Mouse (Mus musculus) stomach, embryonic 14.5 days (tissue): ENCODE results near the gene Necab2. TPM values are rescaled to one million over a fixed set of nuclear protein-coding genes. Genes with fewer than 3 reads are reported as not detected.

Experiments
- ATAC-seq: fragments of 200-750 bp; cut with Nextera tagmentation; 2 replicates; pipeline ENCODE4 v1.8.0; 2017; ENCODE audit warnings: low read depth, moderate TSS enrichment; ENCODE audit not compliant: insufficient number of reproducible peaks, insufficient read depth, low FRiP score
- H3K27ac ChIP-seq: fragments of 300-500 bp; sonication (generic); 2 replicates; pipeline ENCODE4 v1.5.1; 2014; ENCODE audit warnings: mild to moderate bottlenecking, low read length, moderate library complexity, mixed read lengths
- H3K27me3 ChIP-seq: fragments of 300-500 bp; sonication (generic); 2 replicates; pipeline ENCODE4 v1.6.1; 2014; ENCODE audit warnings: low read length, control low read depth, mixed read lengths; ENCODE audit not compliant: control insufficient read depth, insufficient read depth
- H3K36me3 ChIP-seq: fragments of 300-500 bp; sonication (generic); 2 replicates; pipeline ENCODE4 v1.6.1; 2014; ENCODE audit warnings: mild to moderate bottlenecking, control low read depth, low read length, moderate library complexity, mixed read lengths; ENCODE audit not compliant: control insufficient read depth, insufficient read depth
- H3K4me1 ChIP-seq: fragments of 300-500 bp; sonication (generic); 2 replicates; pipeline ENCODE4 v1.6.1; 2014; ENCODE audit warnings: low read length, control low read depth, mixed read lengths; ENCODE audit not compliant: control insufficient read depth, insufficient read depth
- H3K4me2 ChIP-seq: fragments of 300-500 bp; sonication (generic); replicated peaks from 2 replicates; pipeline ENCODE4 v1.6.1; 2014; ENCODE audit warnings: low read depth, low read length, control low read depth
- H3K4me3 ChIP-seq: fragments of 300-500 bp; sonication (generic); 2 replicates; pipeline ENCODE4 v1.5.1; 2014; ENCODE audit warnings: low read depth, low read length, control low read depth
- H3K9ac ChIP-seq: fragments of 300-500 bp; sonication (generic); replicated peaks from 2 replicates; pipeline ENCODE4 v1.6.1; 2014; ENCODE audit warnings: low read depth, mild to moderate bottlenecking, control low read depth, low read length, moderate library complexity, mixed read lengths
- H3K9me3 ChIP-seq: fragments of 300-500 bp; sonication (generic); 2 replicates; pipeline ENCODE4 v1.6.1; 2016; ENCODE audit warnings: low read depth, low read length, control low read depth; ENCODE audit not compliant: control insufficient read depth
- WGBS: fragments of 180-500 bp; shearing (Covaris S2); extraction: QIAGEN DNeasy Blood & Tissue Kit; methylation state at CpG from one replicate; pipeline ENCODE4 v1.1.7; 2014; 5-methylcytosine and 5-hydroxymethylcytosine counted together
- polyA plus RNA-seq: library from polyadenylated mRNA; unstranded; fragments of >200 nt; fragmentation: Nextera tagmentation; extraction: Ambion mirVana; gene quantifications from 2 replicates; pipeline ENCODE4 v1.2.1, GENCODE M21; 2014

The Necab2 gene
- polyA plus RNA-seq, 1 experiment from 2014 or later: 1.5 TPM

GRCm38 (mm10) chr8:119449627-119450026 is 3.1 kb downstream of the Necab2 start:
- Histone ChIP-seq H3K9me3 (no peaks in the 10 kb centered on the region), H3K36me3 (no peaks in the 10 kb centered on the region), H3K27me3 (peaks cover 7% of the 10 kb centered on the region; the same call in 1 of the 2 replicates), H3K9ac (no peak overlapping the region), H3K4me2 (no peak overlapping the region), H3K4me3 (no peak overlapping the region), H3K27ac (no peak overlapping the region), H3K4me1 (no peaks in the 10 kb centered on the region)
- ATAC-seq: no peak
- 74% methylated on average over 12 of the region's 12 CpGs for WGBS

- Histone ChIP-seq H3K4me3 (no peak overlapping the region), H3K27ac (no peak overlapping the region), H3K27me3 (peaks cover 7% of the 10 kb centered on the region; the same call in 1 of the 2 replicates), H3K36me3 (no peaks in the 10 kb centered on the region), H3K4me2 (no peak overlapping the region), H3K9me3 (no peaks in the 10 kb centered on the region), H3K9ac (no peak overlapping the region), H3K4me1 (no peaks in the 10 kb centered on the region)
- WGBS: 89% methylated on average over 4 of the region's 4 CpGs
- ATAC-seq: no peak
Observed at GRCm38 (mm10) chr8:119451131-119451530, 4.6 kb downstream of the Necab2 start.

DNA sequence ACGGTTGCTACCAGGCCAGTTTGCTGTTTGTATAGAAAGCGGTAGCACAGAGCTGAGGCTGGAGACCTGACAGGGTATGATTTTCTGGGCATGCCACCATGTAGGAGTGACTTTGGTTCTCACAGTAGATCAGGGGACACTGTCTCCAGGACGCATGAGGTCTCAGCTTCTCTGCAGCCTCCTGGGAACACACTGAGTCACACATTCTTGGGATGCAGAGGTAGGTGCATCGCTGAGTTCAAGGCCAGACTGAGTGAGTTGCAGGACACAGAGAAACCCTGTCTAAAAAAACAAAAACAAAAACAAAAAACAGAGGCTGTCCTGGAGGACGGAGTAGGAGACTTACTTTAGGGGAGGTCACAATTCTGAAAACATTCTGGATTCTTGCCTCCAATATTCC is 6.4 kb downstream of the Necab2 start:
- no peak overlapping the region for H3K4me2 ChIP-seq
- H3K4me1 ChIP-seq: no peaks in the 10 kb centered on the region
- no peaks in the 10 kb centered on the region for H3K36me3 ChIP-seq
- H3K9me3 ChIP-seq: no peaks in the 10 kb centered on the region
- no peak for ATAC-seq
- H3K9ac ChIP-seq: no peak overlapping the region
- no peak overlapping the region for H3K27ac ChIP-seq
- 82% methylated on average over 5 of the region's 5 CpGs for WGBS
- H3K4me3 ChIP-seq: no peak overlapping the region
- H3K27me3 ChIP-seq: no peaks in the 10 kb centered on the region

DNA sequence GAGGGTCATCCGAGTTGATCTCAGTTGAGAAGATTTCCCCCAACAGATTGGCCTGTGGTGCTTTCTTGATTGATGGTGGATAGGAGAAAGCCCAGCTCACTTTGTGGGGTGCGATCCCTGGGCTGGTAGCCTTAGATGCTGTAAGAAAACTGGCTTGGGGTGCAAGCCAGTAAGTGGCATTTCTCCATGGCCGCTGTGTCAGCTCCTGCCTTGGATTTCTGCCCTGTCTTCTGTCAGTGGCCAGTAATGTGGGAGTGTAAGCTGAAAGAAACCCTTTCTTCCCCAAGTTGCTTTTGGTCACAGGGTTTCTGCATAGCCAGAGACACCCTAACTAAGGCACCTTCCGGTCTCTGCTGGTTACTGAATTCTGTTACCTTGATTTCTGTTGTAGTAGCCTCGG is 9.5 kb downstream of the Necab2 start:
- H3K9ac ChIP-seq: no peak overlapping the region
- H3K4me1 ChIP-seq: no peaks in the 10 kb centered on the region
- no peaks in the 10 kb centered on the region for H3K36me3 ChIP-seq
- H3K4me3 ChIP-seq: no peak overlapping the region
- 74% methylated on average over 5 of the region's 5 CpGs for WGBS
- no peak for ATAC-seq
- no peaks in the 10 kb centered on the region for H3K27me3 ChIP-seq
- H3K9me3 ChIP-seq: no peaks in the 10 kb centered on the region
- H3K27ac ChIP-seq: no peak overlapping the region
- no peak overlapping the region for H3K4me2 ChIP-seq

DNA sequence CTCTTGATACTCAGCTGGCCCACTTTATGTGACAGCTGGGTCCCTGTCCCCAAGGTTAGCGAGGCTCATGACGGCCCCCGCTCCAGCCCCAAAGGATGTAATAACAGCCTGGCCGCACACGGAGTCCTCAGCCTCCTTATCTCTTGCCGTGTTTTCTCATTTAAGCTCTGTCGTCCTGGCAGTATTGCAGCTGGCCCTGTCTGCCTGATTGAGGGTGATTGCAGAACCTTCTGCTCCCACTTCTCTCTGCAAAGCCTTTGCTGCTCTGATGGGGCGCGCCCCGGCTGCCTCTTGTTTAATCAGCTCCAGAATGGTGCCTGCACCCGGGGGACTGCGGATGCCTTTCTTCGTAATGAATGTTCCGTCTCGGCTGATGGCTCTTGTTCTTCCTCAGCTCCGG is 13.2 kb downstream of the Necab2 start:
- Histone ChIP-seq H3K4me3 (no peak overlapping the region), H3K9ac (no peak overlapping the region), H3K27me3 (no peaks in the 10 kb centered on the region), H3K36me3 (no peaks in the 10 kb centered on the region), H3K9me3 (no peaks in the 10 kb centered on the region), H3K27ac (no peak overlapping the region), H3K4me1 (no peaks in the 10 kb centered on the region), H3K4me2 (no peak overlapping the region)
- WGBS: 32% methylated on average over 16 of the region's 16 CpGs
- no peak for ATAC-seq

DNA sequence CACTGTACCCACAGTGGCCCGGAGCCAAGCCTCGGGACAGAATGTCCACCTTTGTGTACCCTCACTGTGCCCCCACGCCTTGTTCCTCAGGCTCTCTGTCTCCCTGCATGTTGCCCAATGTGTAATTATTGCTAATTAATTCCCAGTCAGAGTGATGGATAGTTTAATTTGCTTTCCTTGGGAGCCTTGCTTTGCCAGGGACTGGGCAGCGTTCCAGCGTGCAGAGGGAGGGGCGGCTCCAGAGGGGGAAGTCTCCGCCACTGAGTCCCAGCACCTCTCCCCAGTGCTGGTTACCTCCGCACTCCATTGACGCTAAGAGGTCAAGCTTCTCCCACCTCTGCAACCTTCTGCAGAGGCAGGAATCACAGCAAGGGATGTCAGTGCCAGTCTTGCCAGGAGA is 14.8 kb downstream of the Necab2 start:
- no peaks in the 10 kb centered on the region for H3K36me3 ChIP-seq
- whole genome bisulfite sequencing: 62% methylated on average over 9 of the region's 9 CpGs

DNA sequence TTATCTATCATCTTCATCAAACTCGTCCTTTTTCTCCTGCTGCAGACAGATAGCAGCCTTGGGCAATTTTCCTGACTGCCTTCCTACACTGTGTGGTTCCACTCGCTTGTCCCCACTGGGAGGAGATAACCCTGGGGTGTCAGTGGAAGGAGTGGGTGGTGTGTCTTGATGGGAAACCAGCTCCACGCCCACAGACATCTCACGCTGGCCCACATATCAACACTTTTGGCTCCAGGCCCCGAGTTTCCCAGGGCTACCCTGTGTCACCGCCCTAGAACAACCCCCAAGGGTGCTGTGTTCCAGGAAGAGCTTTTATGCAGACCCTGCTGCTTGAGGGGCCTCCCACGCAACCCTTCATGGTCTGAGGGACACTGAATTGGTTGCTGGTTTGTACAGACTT is 17.2 kb downstream of the Necab2 start:
- Histone ChIP-seq H3K9ac (no peak overlapping the region), H3K4me3 (no peak overlapping the region), H3K27me3 (no peaks in the 10 kb centered on the region), H3K9me3 (no peaks in the 10 kb centered on the region), H3K27ac (no peak overlapping the region), H3K36me3 (no peaks in the 10 kb centered on the region), H3K4me2 (no peak overlapping the region), H3K4me1 (peaks cover 11% of the 10 kb centered on the region)
- 72% methylated on average over 7 of the region's 7 CpGs for WGBS
- ATAC-seq: no peak

More for the DNA sequence above, 14.8 kb downstream of the Necab2 start:
- no peak for ATAC-seq
- peaks cover 11% of the 10 kb centered on the region for H3K4me1 ChIP-seq
- no peak overlapping the region for H3K4me2 ChIP-seq
- H3K9me3 ChIP-seq: no peaks in the 10 kb centered on the region
- no peaks in the 10 kb centered on the region for H3K27me3 ChIP-seq
- no peak overlapping the region for H3K27ac ChIP-seq
- no peak overlapping the region for H3K9ac ChIP-seq
- no peak overlapping the region for H3K4me3 ChIP-seq

DNA sequence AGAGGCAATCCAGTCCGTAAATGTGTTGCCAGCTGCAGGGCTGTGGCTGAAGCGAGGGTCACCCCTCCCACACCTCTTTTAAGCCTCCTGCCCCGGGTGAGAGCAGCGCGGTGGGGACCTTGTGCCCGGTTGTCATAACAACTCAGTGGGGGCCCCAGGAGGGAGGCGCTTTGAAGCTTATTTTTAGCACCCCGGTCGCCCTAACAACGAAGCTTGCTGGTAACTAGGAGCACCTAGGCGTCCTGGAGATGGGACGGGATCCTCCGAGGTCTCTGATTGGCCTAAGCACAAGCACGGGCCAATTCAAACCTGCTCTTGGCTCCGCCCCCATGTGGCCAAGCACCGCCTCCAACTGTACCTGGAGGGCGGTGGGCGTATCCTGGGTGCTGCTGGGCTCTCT is 19.6 kb downstream of the Necab2 start:
- Histone ChIP-seq H3K9ac (no peak overlapping the region), H3K36me3 (no peaks in the 10 kb centered on the region), H3K4me2 (peak overlapping the region; percentile 36), H3K9me3 (no peaks in the 10 kb centered on the region), H3K4me3 (no peak overlapping the region), H3K27me3 (no peaks in the 10 kb centered on the region), H3K27ac (no peak overlapping the region), H3K4me1 (peaks cover 11% of the 10 kb centered on the region)
- ATAC-seq: peak; percentile 69
- WGBS: 1% methylated on average over 18 of the region's 18 CpGs

DNA sequence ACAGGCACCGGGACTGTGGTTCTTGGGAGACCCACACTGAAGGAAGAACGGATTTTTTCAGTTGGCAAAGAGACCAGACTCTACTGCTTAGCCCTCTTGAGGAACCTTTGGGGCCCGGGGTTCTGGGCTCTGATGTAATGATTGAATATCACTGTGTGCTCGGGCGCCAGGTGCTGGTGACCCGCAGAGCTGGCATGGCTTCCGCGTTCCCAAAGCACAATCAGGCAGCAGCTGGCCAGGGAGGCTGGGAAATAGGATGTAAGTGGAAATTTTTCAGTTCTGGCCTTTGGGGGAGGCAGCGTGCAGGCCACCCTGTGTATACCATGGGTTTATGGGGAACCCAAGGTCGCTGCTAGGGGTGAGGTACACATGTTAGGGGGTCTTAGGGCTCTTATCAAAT is 20.3 kb downstream of the Necab2 start:
- Histone ChIP-seq H3K4me1 (peaks cover 11% of the 10 kb centered on the region), H3K4me2 (no peak overlapping the region), H3K9ac (no peak overlapping the region), H3K4me3 (no peak overlapping the region), H3K9me3 (no peaks in the 10 kb centered on the region), H3K36me3 (no peaks in the 10 kb centered on the region), H3K27ac (no peak overlapping the region), H3K27me3 (no peaks in the 10 kb centered on the region)
- ATAC-seq: no peak
- 68% methylated on average over 10 of the region's 10 CpGs for WGBS
